Mouse (Mus musculus): ENCODE results near the gene Apbb1ip. TPM values are rescaled to one million over a fixed set of nuclear protein-coding genes. Genes with fewer than 3 reads are reported as not detected.

The Apbb1ip gene
- 1 to 10 TPM; 3.9 to 4.0 TPM for total RNA-seq (2021)
- long read RNA-seq, experiment 1 = 0 reads
- long read RNA-seq, experiment 2, partial matches to known transcripts = 1 of 1 reads
- long read RNA-seq, experiment 2, other reads (novel, unspliced or antisense) = 0 of 1 reads

DNA sequence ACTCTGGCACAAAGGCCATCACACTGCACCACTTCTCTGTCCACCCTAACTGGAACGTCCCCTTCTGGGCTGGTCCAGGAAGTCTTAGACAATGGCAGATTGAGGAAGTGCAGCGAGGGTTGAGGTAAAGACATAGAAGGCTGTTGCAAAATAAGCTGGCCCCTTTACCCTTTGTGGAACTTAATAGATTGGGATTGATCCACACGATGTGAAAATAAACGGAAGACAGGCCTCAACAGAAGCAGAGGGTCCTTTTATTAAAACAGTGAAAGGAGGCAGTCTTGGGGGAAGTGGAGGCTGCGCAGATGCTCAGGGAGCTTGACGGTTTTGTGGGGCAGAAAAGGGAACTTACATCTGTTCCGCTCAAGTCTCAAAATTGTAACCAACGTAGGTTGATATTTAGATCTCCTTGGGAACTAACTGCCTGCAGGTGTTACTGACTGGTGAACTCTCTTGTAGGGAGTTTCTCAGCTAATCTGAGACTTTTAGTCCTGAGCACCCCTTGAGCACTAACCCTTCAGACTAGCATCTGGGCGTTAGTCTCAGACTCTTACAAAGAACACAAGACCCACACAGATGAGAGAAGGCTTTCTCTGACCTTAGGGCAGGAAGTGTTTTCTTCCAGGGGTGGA, at the start of gene Apbb1ip:
TSS of gene Apbb1ip (plus strand) at position 546 of the 632 bp plus-strand sequence.
- no peak for DNase-seq (ENCODE audit: low spot score in 2 of 2)

- no peak for DNase-seq (ENCODE audit: low spot score in 2 of 2)
Measured at GRCm38 (mm10) chr2:22727113-22727512, 46.8 kb upstream of the Apbb1ip start.

- DNase-seq (ENCODE audit: low spot score in 2 of 2) = no peak
Measured at GRCm38 (mm10) chr2:22736134-22736533, 37.8 kb upstream of the Apbb1ip start.

GRCm38 (mm10) chr2:22739369-22739768, 34.5 kb upstream of the Apbb1ip start:
- no peak for DNase-seq (ENCODE audit: low spot score in 2 of 2)

DNA sequence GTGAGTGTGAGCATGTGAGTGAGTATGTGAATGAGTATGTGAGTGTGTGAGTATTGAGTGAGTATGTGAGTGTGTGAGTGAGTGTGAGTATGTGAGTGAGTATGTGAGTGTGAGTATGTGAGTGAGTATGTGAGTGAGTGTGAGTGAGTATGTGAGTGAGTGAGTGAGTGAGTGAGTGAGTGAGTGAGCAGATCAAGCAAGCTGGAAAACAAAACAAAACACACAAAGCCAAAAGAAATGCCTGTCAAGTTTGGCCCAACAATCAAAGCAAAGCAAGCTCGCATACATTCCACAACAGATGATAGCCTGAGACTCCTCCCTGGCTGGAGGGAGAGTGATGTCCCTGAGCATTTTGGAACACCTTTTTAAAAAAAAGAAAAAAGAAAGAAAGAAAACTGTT, 33.5 kb upstream of the Apbb1ip start:
- no peak for DNase-seq (ENCODE audit: low spot score in 2 of 2)

DNA sequence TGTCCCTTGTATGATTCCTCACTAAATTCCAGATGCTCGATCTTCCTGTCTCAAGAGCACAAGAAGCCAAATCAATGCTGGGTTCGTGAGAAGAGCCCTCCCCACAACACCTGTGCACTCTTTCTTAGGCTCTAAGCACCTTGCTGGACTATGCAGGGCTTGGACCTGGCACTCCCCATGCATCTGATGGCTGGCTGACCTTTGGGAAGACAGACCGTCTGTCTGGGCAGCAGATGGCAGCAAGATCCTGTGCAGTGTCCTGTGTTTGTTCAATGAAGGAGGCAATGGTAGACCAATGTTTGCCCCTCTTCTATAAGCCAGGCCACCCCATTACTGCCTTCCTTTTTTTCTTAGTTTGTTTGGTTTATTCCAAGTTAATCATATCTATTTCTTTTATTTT, 32.7 kb upstream of the Apbb1ip start:
- DNase-seq (ENCODE audit: low spot score in 2 of 2) = no peak

DNA sequence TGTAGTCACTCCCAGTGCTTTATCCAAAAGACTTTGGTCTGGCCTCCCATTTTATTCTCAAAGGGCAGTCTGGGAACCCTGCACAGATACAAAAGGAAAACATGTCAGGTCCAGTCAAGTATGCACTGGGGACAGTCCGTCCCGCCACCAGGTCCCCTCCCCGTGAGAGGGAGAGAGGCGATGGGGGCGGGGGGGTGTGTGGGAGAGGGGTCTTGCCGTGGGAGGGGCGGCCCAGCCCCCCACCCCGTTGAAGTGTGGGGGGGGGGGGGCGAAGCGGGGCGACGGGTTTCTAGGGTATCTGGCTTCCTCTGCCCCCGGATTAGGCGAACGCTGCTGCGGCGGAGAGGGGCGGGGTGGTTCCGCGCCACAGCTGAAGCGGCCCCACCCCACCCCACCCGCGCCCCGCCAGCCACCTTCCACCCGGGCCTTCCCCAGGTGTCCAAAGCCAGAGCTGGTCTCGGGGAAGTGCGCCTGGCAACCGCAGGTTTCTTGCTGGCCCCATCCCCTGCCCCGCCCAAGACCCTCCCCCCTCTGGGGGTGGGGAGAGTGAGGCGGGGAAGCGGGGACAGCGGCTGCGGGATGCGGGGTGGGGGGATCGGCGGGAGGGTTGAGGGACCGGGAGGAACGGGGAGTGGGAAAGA, 29.7 kb upstream of the Apbb1ip start:
- peak in 1 of 2 experiments; percentile 20 for DNase-seq (ENCODE audit: low spot score in 2 of 2)

- no peak for DNase-seq (ENCODE audit: low spot score in 2 of 2)
Measured at GRCm38 (mm10) chr2:22744876-22745275, 29.0 kb upstream of the Apbb1ip start.

- DNase-seq (ENCODE audit: low spot score in 2 of 2) = no peak
Measured at GRCm38 (mm10) chr2:22746785-22747184, 27.1 kb upstream of the Apbb1ip start.

- DNase-seq (ENCODE audit: low spot score in 2 of 2) = no peak
Measured at GRCm38 (mm10) chr2:22747941-22748340, 26.0 kb upstream of the Apbb1ip start.

DNA sequence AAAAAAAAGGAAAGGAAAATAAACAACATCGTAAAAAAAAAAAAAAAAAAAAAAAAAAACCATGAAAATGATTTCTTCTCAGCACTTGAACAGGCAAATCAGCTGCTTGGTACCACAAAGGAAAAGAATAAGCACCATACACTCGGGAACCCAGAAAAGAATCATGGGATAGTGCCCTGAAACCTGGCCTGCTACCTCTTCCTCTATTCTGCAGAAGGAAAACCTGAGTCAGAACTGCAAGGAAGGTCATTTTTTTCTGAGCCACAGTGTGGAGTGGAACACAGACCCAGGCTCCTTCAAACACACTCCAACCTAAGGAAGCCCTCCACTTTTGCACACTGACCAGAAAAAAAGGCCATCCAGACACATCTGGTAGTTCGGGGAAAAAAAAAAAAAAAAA, 24.1 kb upstream of the Apbb1ip start:
- DNase-seq (ENCODE audit: low spot score in 2 of 2) = no peak

DNA sequence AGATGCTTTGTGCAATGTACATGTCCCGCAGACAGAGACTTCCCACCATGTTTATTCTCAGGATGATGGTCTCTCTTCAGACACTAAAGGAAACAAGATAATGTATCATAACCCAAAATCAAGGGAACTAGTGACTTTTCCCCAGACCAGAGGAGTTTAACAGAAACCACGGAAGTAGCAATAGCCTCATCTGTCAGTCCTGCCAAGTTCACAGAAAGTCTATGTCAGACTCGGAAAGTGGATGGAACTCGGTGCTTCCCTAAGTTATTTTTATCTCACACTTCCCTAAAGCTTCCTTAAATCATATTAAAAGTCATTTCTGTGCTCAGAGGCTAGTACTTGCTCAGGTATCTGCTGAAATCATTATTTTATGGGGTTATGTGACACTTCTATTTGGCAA, 21.4 kb upstream of the Apbb1ip start:
- DNase-seq (ENCODE audit: low spot score in 2 of 2) = no peak

- no peak for DNase-seq (ENCODE audit: low spot score in 2 of 2)
Measured at GRCm38 (mm10) chr2:22753461-22754075, 20.3 kb upstream of the Apbb1ip start.

- DNase-seq (ENCODE audit: low spot score in 2 of 2) = no peak
Measured at GRCm38 (mm10) chr2:22754222-22754824, 19.6 kb upstream of the Apbb1ip start.

- DNase-seq (ENCODE audit: low spot score in 2 of 2) = no peak
Measured at GRCm38 (mm10) chr2:22755561-22755960, 18.3 kb upstream of the Apbb1ip start.

GRCm38 (mm10) chr2:22758310-22758972, 15.5 kb upstream of the Apbb1ip start:
- peak in 1 of 2 experiments; percentile 28 for DNase-seq (ENCODE audit: low spot score in 2 of 2)

GRCm38 (mm10) chr2:22760452-22760851, 13.4 kb upstream of the Apbb1ip start:
- no peak for DNase-seq (ENCODE audit: low spot score in 2 of 2)

DNA sequence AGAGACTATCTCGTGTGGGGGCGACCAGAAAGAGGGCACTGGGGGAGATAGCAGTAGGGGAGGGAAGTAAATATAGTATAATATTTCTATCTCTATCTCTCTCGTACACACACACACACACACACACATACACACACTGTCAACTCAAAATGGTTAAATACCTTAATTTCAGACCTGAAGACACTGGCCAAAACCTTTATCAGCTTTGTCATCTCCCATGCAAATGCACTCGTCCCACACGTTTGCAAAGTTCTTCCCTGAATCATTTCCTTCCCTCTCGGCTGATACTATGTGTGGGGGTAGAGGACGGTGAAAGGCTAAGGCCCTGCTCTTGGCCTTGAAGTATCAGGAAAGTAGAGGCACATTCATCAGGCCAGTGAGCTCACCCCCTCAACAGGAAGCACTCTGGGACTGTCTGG, 12.8 kb upstream of the Apbb1ip start:
- DNase-seq (ENCODE audit: low spot score in 2 of 2) = no peak

- DNase-seq (ENCODE audit: low spot score in 2 of 2) = no peak
Measured at GRCm38 (mm10) chr2:22764774-22765387, 9.0 kb upstream of the Apbb1ip start.

DNA sequence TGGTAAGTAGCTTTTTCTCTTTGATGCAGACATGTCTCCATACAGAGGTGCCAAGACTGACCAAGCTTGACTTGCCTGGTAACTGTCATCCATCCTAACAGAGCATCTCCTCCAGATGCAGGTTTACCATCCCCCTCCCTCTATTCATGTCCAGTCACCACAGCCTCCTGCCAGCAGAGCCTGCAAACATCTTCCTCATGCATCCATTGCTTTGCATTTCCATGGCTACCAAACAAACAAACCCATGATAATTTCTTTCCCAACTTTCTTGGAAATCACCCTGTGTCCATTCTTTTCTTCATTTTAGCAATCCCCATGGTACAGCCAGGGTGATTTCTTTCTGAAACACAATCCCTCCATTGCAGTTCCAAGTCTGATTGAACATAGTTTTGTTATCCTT, 2.6 kb upstream of the Apbb1ip start:
- DNase-seq (ENCODE audit: low spot score in 2 of 2) = no peak

DNA sequence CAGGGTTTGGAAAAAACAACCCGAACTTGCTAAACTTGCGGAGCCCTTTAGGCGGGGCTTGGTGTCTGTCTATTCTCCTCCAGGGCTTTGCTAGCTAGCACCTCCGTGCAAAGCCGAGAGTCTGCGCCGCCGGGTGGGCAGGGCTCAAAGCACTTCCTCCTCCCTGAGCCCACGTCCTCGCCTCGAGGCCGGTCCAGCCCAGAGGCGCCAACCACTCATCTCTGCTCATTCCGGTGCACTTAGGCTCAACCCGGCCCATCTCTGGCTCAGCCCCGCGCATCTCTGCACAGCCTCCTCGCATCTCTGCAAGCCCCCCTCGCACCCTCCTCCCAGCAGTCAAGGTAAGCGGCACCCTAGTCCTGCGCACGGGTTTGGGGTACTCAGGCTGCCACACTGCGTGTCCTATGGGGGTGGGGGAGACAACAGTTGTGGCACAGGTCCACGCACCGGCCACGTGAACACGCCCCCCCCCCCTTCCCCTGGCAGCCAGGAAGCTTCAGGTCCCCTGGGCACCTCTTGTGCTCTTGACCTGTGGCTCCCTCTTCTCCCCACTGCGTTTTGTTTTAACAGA, 372 bp downstream of the Apbb1ip start:
- DNase-seq (ENCODE audit: low spot score in 2 of 2) = peak; percentile 8 to 26
